Mouse (Mus musculus) gastrocnemius, postnatal 10 days (tissue): ENCODE data around the gene Dguok. TPM values are rescaled to one million over a fixed set of nuclear protein-coding genes. Genes with fewer than 3 reads are reported as not detected.
A peak's percentile ranks its signal among the peaks of the same experiment; 100 is the strongest.

Source experiments
- DNase-seq: peaks from one replicate; pipeline ENCODE4 v3.0.0; 2021; ENCODE audit warnings: mixed read lengths
- total RNA-seq, 2 experiments: library from RNA; stranded (reverse); gene quantifications; 2 replicates each; pipeline ENCODE4 v1.2.3; 2021

Dguok gene
- total RNA-seq, 2 experiments from 2014 or later: 22.3 to 29.4 TPM

DNA sequence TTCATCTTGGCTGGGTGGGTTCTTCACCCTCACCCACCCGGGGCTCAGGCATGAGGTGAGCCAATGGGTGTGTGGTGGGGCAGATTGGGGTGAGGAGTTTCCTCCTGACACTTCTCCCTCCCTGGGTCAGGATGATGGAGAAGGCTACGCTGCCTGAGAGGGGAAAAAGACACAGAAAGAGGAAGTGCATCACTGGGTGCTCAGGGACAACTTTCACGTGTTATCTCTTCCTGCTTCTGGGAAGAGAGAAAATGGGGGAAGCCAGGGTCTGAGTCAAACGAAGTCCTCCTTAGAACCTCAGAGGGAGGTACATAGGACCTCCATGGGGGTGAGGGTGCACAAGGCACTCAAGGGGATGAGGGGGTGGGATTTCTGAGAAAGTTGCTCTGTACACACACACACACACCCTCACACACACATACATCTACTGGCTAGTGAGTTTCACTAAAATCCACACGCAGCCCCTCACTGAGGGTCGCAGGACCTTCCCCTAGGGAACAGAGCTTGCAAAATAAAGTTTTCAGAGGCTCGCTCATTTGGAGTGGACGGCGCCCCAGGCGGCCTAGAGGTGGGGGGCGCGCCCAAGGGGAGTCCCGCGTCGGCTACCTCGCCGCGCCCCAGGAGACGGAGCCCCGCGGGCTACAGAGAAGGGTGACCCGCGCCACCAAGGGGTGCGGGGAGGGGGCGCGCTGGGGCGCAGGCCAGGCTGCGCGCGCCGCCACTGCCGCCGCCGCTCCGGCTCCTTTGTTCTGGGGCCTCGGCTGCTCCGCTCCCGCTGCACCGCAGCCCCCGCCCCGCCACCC is 51.2 kb downstream of the Dguok start:
- no peak for DNase-seq

GRCm38 (mm10) chr6:83453706-83454105 is 53.1 kb downstream of the Dguok start:
- DNase-seq: no peak

DNA sequence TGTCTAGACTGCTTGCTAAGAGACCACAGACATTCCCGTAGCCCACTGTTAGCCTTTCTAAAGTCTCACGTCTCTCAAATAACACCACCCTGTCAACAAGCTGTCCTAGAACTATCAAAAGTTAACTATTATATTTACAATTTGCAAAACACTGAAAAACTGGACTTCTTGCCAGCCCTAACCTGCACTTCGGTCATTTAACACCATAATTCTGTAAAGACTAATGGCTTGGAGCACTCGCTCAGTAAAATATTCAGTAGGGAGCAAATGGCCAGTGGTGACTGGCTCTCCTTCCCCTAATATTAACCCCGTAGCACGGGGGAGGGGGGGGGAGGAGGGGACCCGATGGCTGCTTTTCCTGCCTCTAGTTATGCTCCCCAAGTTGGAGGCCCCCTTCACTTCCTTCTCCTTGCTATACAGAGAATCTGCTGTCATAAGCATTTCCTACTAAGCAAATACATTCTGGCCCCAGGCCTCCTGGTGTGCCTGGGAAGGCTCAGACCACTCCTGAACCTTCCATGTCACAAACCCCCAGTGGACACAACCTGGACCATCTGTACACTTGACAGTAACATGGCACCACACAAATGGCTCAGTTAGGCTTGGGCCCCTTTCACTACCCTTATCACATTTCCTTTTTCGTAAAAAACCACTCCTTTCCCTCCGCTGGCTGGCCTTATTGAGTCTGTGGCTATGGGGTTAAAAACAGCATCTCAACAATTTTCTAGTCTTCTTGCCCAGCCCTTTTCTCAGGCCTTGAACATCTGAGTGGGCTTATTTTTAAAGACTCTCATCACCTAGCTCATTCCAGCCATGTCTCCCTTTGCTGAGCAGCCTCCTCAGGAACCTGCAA is 56.1 kb downstream of the Dguok start:
- no peak for DNase-seq

- DNase-seq: no peak
Observed at GRCm38 (mm10) chr6:83449440-83449839, 57.3 kb downstream of the Dguok start.

DNA sequence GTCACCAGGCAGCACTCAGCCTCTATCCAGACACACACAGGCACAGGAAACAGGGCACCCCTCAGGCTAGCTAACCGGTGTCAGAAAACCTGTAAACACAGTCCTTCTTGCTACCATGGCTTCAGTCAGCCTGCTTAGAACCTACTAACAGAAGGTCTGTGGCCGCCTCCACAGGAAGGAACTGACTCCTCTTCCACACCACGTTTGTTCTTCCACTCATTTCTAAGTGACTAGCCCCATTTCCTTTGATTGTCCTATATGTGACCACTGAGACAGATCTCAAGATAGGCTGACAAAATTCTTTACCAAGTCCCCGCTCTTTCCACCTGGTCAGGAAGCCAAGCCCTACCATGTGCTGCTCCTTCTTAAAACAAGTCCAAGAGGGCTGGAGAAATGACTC is 57.9 kb downstream of the Dguok start:
- DNase-seq: no peak

DNA sequence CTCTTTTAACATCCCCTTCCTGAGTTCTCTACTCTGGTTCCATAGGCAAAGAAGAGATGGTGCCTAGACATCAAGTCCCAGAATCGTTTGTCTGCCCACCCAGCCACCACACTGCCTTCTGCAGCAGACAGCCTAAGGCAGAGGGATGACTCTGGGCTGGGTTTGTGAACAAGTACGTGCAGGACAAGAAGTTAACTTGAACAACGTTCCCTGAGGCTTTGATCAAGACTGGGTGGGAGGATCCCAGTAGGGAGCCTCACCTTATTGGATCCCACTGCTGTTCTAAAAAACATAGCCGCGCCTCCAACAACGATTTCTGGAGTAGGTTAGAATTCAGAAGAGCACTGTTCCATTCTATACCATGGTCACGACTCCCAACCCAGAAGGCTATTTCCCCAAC is 59.7 kb downstream of the Dguok start:
- DNase-seq: no peak

DNA sequence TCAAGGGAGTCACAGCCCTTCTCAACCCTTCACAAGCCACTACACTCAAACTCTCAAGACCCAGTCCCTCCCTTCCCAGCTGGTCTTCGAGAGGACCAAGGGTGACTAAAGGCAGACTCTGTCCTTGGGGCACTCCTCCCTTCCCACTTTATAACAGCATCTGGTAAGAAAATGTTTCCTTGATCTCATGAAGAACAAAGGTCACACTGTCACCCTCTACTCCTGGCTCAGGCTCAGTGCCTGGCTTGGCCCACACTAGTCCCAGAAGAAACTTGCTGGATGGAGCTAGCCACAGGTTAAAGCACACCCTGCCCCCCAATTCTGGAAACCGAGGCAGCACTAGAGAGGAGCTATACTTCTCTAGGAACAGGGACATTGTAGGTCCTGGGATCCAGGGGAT is 61.0 kb downstream of the Dguok start:
- DNase-seq: no peak

GRCm38 (mm10) chr6:83443441-83444340 is 63.1 kb downstream of the Dguok start:
- DNase-seq: peak; percentile 63

- DNase-seq: no peak
Observed at GRCm38 (mm10) chr6:83442639-83443038, 64.1 kb downstream of the Dguok start.

GRCm38 (mm10) chr6:83441259-83442061 is 65.3 kb downstream of the Dguok start:
- peak; percentile 92 for DNase-seq

GRCm38 (mm10) chr6:83440510-83441258 is 66.1 kb downstream of the Dguok start:
- DNase-seq: peak; percentile 73

DNA sequence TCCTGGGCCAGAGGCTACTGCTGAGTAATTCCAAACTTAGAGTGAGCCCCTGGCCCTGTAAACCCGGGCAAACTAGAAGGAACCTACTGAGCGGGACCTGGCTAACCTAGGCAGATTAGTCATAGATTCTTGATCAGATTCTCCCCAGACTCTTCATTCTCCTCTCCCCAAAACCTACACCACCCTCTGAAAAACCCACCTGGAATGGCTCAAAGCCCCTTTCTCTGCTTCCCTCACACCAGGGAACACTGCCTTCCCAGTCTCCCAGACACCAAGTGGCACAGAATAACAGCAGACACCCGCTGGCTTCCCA is 66.6 kb downstream of the Dguok start:
- no peak for DNase-seq

GRCm38 (mm10) chr6:83439781-83440180 is 67.0 kb downstream of the Dguok start:
- DNase-seq: no peak

DNA sequence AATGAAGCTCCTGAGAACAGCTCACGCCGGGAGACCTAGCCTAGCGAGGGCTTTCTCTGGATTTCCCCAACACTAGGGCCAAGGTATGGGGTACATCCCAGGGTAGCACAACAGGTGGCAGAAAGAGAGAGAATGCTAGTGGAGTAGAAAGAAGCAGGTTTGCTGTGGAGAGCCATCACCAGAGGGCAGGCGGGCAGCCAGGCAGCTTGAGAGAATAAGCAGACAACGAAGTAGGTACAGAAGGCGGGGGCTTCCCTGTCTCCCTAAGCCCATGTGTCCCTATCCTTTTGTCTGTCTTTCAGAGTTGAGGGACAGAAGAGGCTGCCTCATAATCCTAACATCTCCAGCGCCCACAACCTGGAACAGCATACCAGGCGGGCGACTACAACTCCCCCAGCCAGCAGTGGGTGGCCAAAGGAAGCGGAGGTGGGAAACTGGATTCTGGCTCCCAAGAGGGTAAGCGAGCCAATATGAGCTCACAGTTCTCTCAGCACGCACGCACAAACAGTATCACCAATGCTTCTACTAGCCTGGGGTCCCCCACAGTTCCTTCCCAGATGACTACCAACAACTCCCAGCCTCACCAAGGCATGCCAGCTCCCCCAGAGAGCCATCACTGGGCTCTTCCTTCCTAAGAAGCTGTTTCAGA is 67.5 kb downstream of the Dguok start:
- DNase-seq: no peak

GRCm38 (mm10) chr6:83438584-83438983 is 68.2 kb downstream of the Dguok start:
- DNase-seq: no peak

DNA sequence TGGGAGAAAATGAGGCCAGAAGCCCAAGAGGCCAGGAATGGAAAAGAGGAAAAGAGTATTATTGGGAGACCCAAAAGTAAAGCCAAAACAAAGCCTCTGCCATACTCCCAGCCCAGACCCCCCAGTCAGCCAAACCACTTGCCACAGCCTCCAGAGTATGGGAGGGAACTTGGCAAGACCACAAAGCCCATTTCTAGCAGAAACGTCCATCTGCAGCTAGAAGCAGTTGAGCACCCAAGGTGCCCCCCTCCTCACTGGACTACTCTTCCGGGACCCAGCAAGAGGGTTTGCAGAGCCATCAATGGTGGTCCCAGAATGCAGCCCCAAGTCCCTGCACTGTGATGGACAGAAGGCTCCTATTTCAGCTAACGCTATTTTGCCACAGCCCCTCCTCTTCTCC is 69.0 kb downstream of the Dguok start:
- no peak for DNase-seq

DNA sequence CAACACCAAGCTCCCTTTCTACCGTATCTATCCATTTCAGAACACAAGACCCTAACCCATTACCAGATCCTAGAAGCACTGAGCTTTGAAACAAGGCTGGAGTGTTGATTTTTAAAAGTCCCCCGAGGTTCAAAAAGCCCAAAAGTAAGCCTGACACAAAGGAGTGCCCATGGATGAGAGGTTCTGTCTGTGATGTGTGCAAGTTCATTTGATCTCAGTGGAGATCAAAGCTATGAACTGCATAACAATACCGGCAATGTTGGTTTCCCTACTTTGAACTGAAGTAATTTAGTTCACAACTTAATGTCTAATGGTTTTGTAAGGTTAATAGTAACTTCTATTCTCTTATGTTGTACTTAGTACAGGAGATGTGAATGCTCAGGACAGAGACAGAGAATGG is 69.5 kb downstream of the Dguok start:
- no peak for DNase-seq

GRCm38 (mm10) chr6:83436547-83436946 is 70.2 kb downstream of the Dguok start:
- DNase-seq: no peak

DNA sequence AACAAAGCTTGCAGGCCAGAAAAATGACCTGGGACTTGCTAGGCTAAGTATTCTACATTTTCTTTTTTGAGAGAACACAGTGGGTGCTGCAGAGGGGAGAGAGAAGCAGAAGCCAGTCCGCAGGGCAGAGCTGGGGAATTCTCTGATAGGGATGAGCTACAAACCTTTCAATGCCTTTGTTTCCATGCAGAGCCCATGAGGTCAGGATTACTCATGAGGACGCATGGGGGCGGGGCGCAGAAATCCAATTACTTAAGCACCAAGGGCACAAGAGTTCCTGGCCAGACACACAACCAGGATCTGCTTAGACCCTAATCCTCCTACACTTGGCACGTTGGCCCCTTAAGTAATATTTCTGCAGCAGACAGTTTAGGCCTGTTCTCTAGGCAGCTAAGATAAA is 71.6 kb downstream of the Dguok start:
- DNase-seq: no peak

DNA sequence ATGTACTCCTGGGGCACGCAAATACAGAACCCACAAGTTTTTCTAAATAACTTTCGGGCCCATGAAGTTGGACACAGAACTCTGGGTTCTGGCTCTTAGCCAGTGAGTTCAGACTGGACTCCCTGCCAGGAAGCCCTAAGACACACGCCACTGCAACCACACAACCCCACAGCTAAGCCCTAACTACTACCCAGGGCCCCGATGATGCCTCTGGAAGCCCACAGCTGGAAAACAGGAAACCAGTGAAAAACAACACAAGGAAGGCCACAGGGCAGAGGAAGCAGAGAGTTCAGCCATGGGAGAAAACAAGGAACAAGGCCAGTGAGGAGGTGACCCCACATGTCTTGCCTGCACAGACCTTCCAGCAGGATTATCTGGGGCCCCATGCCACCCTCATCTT is 73.2 kb downstream of the Dguok start:
- DNase-seq: no peak
